Mouse (Mus musculus) layer of hippocampus, adult 18-20 months (tissue): ENCODE measurements around the gene Nanos3. TPM values are rescaled to one million over a fixed set of nuclear protein-coding genes. Genes with fewer than 3 reads are reported as not detected.

Source experiments
- DNase-seq, 2 experiments: peaks; one replicate each; pipeline ENCODE4 v3.0.0; 2022; ENCODE audit warnings: low spot score in 2 of 2
- long read RNA-seq: library from polyadenylated mRNA; stranded (forward); transcript quantifications from one replicate; pipeline ENCODE4 v2.0.0, GENCODE M21; 2021
- total RNA-seq, 2 experiments: library from RNA; stranded (reverse); gene quantifications; 2 replicates each; pipeline ENCODE4 v1.2.3; 2021

Gene Nanos3
- 1 to 10 TPM; 2.3 to 2.7 TPM for total RNA-seq
- long read RNA-seq, partial matches to known transcripts = 0 of 3 reads
- long read RNA-seq, other reads (novel, unspliced or antisense) = 3 of 3 reads

- no peak for DNase-seq
Measured at GRCm38 (mm10) chr8:84185117-84185516, at the start of gene Nanos3. Gene Nanos3 (minus strand): TSS chr8:84185217.

GRCm38 (mm10) chr8:84233055-84233454 lies 48.0 kb upstream of the Nanos3 start:
- DNase-seq = no peak

- DNase-seq = no peak
Measured at GRCm38 (mm10) chr8:84230735-84231134, 45.7 kb upstream of the Nanos3 start.

GRCm38 (mm10) chr8:84223322-84224029 lies 38.5 kb upstream of the Nanos3 start:
- DNase-seq = peak in 1 of 2 experiments; percentile 60

- DNase-seq = peak in 1 of 2 experiments; percentile 74
Measured at GRCm38 (mm10) chr8:84222566-84223165, 37.6 kb upstream of the Nanos3 start.

- DNase-seq = no peak
Measured at GRCm38 (mm10) chr8:84220105-84220504, 35.1 kb upstream of the Nanos3 start.

GRCm38 (mm10) chr8:84218143-84218542 lies 33.1 kb upstream of the Nanos3 start:
- DNase-seq = no peak

- no peak for DNase-seq
Measured at GRCm38 (mm10) chr8:84217206-84217605, 32.2 kb upstream of the Nanos3 start.

- DNase-seq = no peak
Measured at GRCm38 (mm10) chr8:84213277-84213676, 28.3 kb upstream of the Nanos3 start.

- DNase-seq = no peak
Measured at GRCm38 (mm10) chr8:84211881-84212563, 27.0 kb upstream of the Nanos3 start.

GRCm38 (mm10) chr8:84211202-84211601 lies 26.2 kb upstream of the Nanos3 start:
- no peak for DNase-seq

- peak; percentile 66 to 89 for DNase-seq
Measured at GRCm38 (mm10) chr8:84210167-84210791, 25.3 kb upstream of the Nanos3 start.

- DNase-seq = no peak
Measured at GRCm38 (mm10) chr8:84208381-84209380, 23.7 kb upstream of the Nanos3 start.

- no peak for DNase-seq
Measured at GRCm38 (mm10) chr8:84207811-84208210, 22.8 kb upstream of the Nanos3 start.

GRCm38 (mm10) chr8:84206666-84207065 lies 21.6 kb upstream of the Nanos3 start:
- no peak for DNase-seq

GRCm38 (mm10) chr8:84205073-84205472 lies 20.1 kb upstream of the Nanos3 start:
- no peak for DNase-seq

GRCm38 (mm10) chr8:84203975-84204772 lies 19.2 kb upstream of the Nanos3 start:
- peak in 1 of 2 experiments; percentile 36 for DNase-seq

- DNase-seq = peak in 1 of 2 experiments; percentile 71
Measured at GRCm38 (mm10) chr8:84202938-84203917, 18.2 kb upstream of the Nanos3 start.
